In the genomic region with DNA sequence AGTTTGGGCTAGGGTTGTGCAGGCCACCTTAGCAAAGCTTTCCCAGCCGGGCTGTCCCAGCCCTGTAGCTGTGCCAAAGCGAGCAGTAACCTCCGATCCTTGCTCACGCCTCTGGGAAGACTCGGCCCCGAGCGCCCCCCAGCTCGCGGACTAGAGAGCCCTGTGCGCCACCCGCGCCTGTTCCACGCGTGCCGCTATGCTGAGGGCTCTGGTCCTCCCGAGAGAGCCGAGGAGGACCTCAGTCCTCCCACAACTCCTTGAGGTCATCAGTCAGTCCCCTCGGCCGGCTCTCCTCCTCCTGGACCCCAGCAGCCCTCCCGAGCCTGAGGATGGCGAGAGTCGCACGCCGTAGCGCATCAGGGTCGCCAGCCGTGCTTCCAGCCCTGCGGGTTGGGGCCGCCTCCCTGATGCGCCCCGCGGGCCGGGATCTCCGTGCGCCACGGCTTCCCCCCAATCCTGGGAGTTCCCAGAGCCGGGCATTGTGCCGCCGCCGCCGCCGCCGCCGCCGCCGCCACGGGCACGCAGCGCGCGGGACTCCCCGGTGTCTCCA, we compare ENCODE assay signal across 10 mouse cellular contexts. TPM values are rescaled to one million over a fixed set of nuclear protein-coding genes. Genes with fewer than 3 reads are reported as not detected.
DNase-seq lines count a peak whose midpoint lies in the region; ATAC-seq and TF ChIP-seq lines count a peak whose summit lies in the region.
"Had no signal": no experiment of that assay in that cellular context is flagged by ENCODE, and none has a peak within 500 bp of the region (broad histone marks: within the 10 kb centered on the region; RNA-seq: fewer than 3 reads in every experiment).

No protein-coding gene starts in this region.

- peaks cover 70% of the 10 kb centered on the region for H3K27me3 ChIP-seq in heart, embryonic 14.5 days (ENCODE audit: control insufficient read depth, insufficient read depth, low read length)
- peaks cover 22% of the 10 kb centered on the region for H3K27me3 ChIP-seq in heart, adult 2 months (ENCODE audit: control insufficient read depth, insufficient read depth, low read length)
- H3K27me3 ChIP-seq in G1E (ENCODE audit: insufficient read depth, low read length), result no peaks in the 10 kb centered on the region
- H3K27me3 ChIP-seq in forebrain, embryonic 11.5 days (ENCODE audit: control insufficient read depth, insufficient read depth, low read length), result peaks cover 38% of the 10 kb centered on the region
- H3K27me3 ChIP-seq in midbrain, embryonic 10.5 days (ENCODE audit: low read depth, poor library complexity, severe bottlenecking), result peaks cover 84% of the 10 kb centered on the region

- no peak for DNase-seq in heart, adult 2 months
- no peak for DNase-seq in G1E (ENCODE audit: low spot score)
- DNase-seq in forebrain, embryonic 11.5 days (ENCODE audit: low spot score), result peak; percentile 70
- no peak for DNase-seq in midbrain, embryonic 10.5 days (ENCODE audit: low spot score)
- no peak for DNase-seq in thymus, postnatal 36 days
- no peak for DNase-seq in urinary bladder, postnatal 4 days (ENCODE audit: low spot score in 2 of 2)
- no peak for DNase-seq in gastrocnemius, postnatal 25 days

- intact Hi-C loops in heart, adult 2 months (cut with DNase I), result no loop called here

- under 1% methylated on average over 52 of the region's 52 CpGs for WGBS in heart, embryonic 14.5 days
- WGBS in heart, adult 2 months, result under 1% methylated on average over 52 of the region's 52 CpGs
- WGBS in forebrain, embryonic 11.5 days, result under 1% methylated on average over 45 of the region's 52 CpGs
- under 1% methylated on average over 49 of the region's 52 CpGs for WGBS in midbrain, embryonic 10.5 days

- no peak for TF ChIP-seq CTCF in heart, adult 2 months (IDR thresholded peaks at IDR 0.05)
- TF ChIP-seq CTCF in G1E (IDR thresholded peaks at IDR 0.05; ENCODE audit: low read depth, low read length), result no peak

- no peaks in the 10 kb centered on the region for H3K79me2 ChIP-seq in heart, adult 2 months (replicated peaks; ENCODE audit: control insufficient read depth, insufficient read depth, low read length)

- H3K27ac ChIP-seq in heart, embryonic 14.5 days (replicated peaks in 1 of 2; ENCODE audit: control insufficient read depth in 1 of 2, insufficient read depth in 1 of 2, low read depth in 2 of 2, low read length in 2 of 2), result no peak overlapping the region
- H3K27ac ChIP-seq in heart, adult 2 months, result no peak overlapping the region
- peak overlapping the region; percentile 43; the same call in 1 of the 2 replicates for H3K27ac ChIP-seq in forebrain, embryonic 11.5 days (ENCODE audit: low read depth, low read length)
- H3K27ac ChIP-seq in midbrain, embryonic 10.5 days (replicated peaks), result peak overlapping the region; percentile 94

- H3K9me3 ChIP-seq in heart, embryonic 14.5 days (ENCODE audit: control insufficient read depth, low read length), result no peaks in the 10 kb centered on the region
- peaks cover 91% of the 10 kb centered on the region for H3K9me3 ChIP-seq in G1E (replicated peaks)
- no peaks in the 10 kb centered on the region for H3K9me3 ChIP-seq in forebrain, embryonic 11.5 days (ENCODE audit: control insufficient read depth, low read length)
- no peaks in the 10 kb centered on the region for H3K9me3 ChIP-seq in midbrain, embryonic 10.5 days (replicated peaks)

- peak overlapping the region; percentile 80 for H3K4me2 ChIP-seq in heart, embryonic 14.5 days (ENCODE audit: low read length)
- H3K4me2 ChIP-seq in forebrain, embryonic 11.5 days (ENCODE audit: low read depth, low read length, severe bottlenecking), result peak overlapping the region; percentile 99

- H3K9ac ChIP-seq in heart, embryonic 14.5 days (ENCODE audit: low read length), result no peak overlapping the region
- H3K9ac ChIP-seq in heart, adult 2 months (ENCODE audit: low read depth, low read length), result no peak overlapping the region
- peak overlapping the region; percentile 63 for H3K9ac ChIP-seq in forebrain, embryonic 11.5 days (ENCODE audit: low read length)

- H3K36me3 ChIP-seq in heart, embryonic 14.5 days (ENCODE audit: control insufficient read depth, insufficient read depth, low read length), result no peaks in the 10 kb centered on the region
- no peaks in the 10 kb centered on the region for H3K36me3 ChIP-seq in heart, adult 2 months (ENCODE audit: control insufficient read depth, insufficient read depth, low read length)
- no peaks in the 10 kb centered on the region for H3K36me3 ChIP-seq in G1E (replicated peaks)
- H3K36me3 ChIP-seq in forebrain, embryonic 11.5 days (ENCODE audit: control insufficient read depth, insufficient read depth, low read length), result no peaks in the 10 kb centered on the region
- H3K36me3 ChIP-seq in midbrain, embryonic 10.5 days, result no peaks in the 10 kb centered on the region

- H3K4me1 ChIP-seq in heart, embryonic 14.5 days (ENCODE audit: control insufficient read depth in 2 of 2, insufficient read depth in 2 of 2, low read length in 2 of 2), result peaks cover 12 to 21% of the 10 kb centered on the region in 2 experiments; a peak in 2 of 4 replicates
- H3K4me1 ChIP-seq in heart, adult 2 months (ENCODE audit: control insufficient read depth, insufficient read depth, low read length), result no peaks in the 10 kb centered on the region
- H3K4me1 ChIP-seq in G1E (ENCODE audit: insufficient read depth, low read depth, low read length), result no peaks in the 10 kb centered on the region
- peaks cover 21% of the 10 kb centered on the region for H3K4me1 ChIP-seq in forebrain, embryonic 11.5 days (replicated peaks; ENCODE audit: control insufficient read depth, insufficient read depth, low read length)
- H3K4me1 ChIP-seq in midbrain, embryonic 10.5 days, result peaks cover 64% of the 10 kb centered on the region

- TF ChIP-seq POLR2A in heart, adult 2 months (IDR thresholded peaks at IDR 0.05; ENCODE audit: insufficient read depth, low read depth, low read length), result no peak

- ATAC-seq in heart, embryonic 14.5 days (ENCODE audit: insufficient number of reproducible peaks, insufficient read depth, low FRiP score, low read depth), result no peak
- ATAC-seq in G1E (ENCODE audit: extremely low read depth, insufficient number of reproducible peaks, low FRiP score, poor library complexity, severe bottlenecking), result no peak
- peak; percentile 40; the same call in 1 of the 2 replicates for ATAC-seq in forebrain, embryonic 11.5 days (replicated peaks; ENCODE audit: low FRiP score)

- H3K4me3 ChIP-seq in heart, embryonic 14.5 days (ENCODE audit: control insufficient read depth in 1 of 2, insufficient read depth in 1 of 2, low read depth in 1 of 2, low read length in 2 of 2), result peak overlapping the region; percentile 33 to 42; a peak in 3 of 4 replicates
- H3K4me3 ChIP-seq in heart, adult 2 months, result no peak overlapping the region
- peak overlapping the region; percentile 16; the same call in 1 of the 2 replicates for H3K4me3 ChIP-seq in G1E (ENCODE audit: low read depth, low read length)
- H3K4me3 ChIP-seq in forebrain, embryonic 11.5 days (ENCODE audit: low read depth, low read length), result peak overlapping the region; percentile 61
- H3K4me3 ChIP-seq in midbrain, embryonic 10.5 days, result peak overlapping the region; percentile 82
- H3K4me3 ChIP-seq: erythroblast, embryonic 14.5 days had no signal

- no peak for TF ChIP-seq EP300 in heart, adult 2 months (IDR thresholded peaks at IDR 0.05; ENCODE audit: insufficient read depth, low read depth, low read length)

RNA-seq across cellular contexts. Expression of gene Rbfox3, which starts 2.9 kb away (rescaled TPM):
- 0.09 and 0.16 TPM in 2 replicates for polyA plus RNA-seq in heart, embryonic 14.5 days (2014; fragmentation: Nextera tagmentation; extraction: Ambion mirVana)
- total RNA-seq in heart, adult 2 months (2021), result under 1 TPM; 0.16 to 0.23 TPM
- polyA plus RNA-seq in heart, adult 2 months (2012; rRNA removed), result not detected in 2 replicates
- total RNA-seq in G1E (2014; fragmentation: Nextera tagmentation), result not detected in 2 replicates
- total RNA-seq in G1E (2017), result 0.16 TPM in 1 of 2 replicates, not detected in the other
- polyA plus RNA-seq in G1E (2012), result not detected in 2 replicates
- polyA plus RNA-seq in forebrain, embryonic 11.5 days (2014; fragmentation: Nextera tagmentation; extraction: Ambion mirVana), result 6.9 and 8.8 TPM in 2 replicates
- polyA plus RNA-seq in midbrain, embryonic 10.5 days (2016; fragmentation: Nextera tagmentation; extraction: Ambion mirVana), result 7.6 and 8.3 TPM in 2 replicates
- total RNA-seq in gastrocnemius, postnatal 25 days (2021), result under 1 TPM; 0.16 to 0.28 TPM
- total RNA-seq: CH12.LX had no signal

Comparison
In these comparisons a context has a peak if more than half of its experiments do, and no peak if none do; other contexts are left out.
1. H3K27ac ChIP-seq: peak in forebrain, embryonic 11.5 days (single experiment) and midbrain, embryonic 10.5 days (single experiment); none in heart, embryonic 14.5 days (0 of 2) and heart, adult 2 months (single experiment).